Mouse (Mus musculus) limb, embryonic 12.5 days (tissue): Measurements from ENCODE around the gene Slc15a1. TPM values are rescaled to one million over a fixed set of nuclear protein-coding genes. Genes with fewer than 3 reads are reported as not detected.

Experiments used
- ATAC-seq: fragments of 200-750 bp; cut with Nextera tagmentation; 2 replicates; pipeline ENCODE4 v1.8.0; 2017; ENCODE audit warnings: low read depth, moderate TSS enrichment; ENCODE audit not compliant: insufficient number of reproducible peaks, insufficient read depth, low FRiP score, low TSS enrichment
- H3K27ac ChIP-seq: fragments of 300-500 bp; sonication (generic); 2 replicates; pipeline ENCODE4 v1.5.1; 2016; ENCODE audit warnings: mild to moderate bottlenecking, moderate library complexity
- H3K27me3 ChIP-seq: fragments of 300-500 bp; sonication (generic); 2 replicates; pipeline ENCODE4 v1.6.1; 2016; ENCODE audit warnings: mild to moderate bottlenecking, moderate library complexity
- H3K36me3 ChIP-seq: fragments of 300-500 bp; sonication (generic); 2 replicates; pipeline ENCODE4 v1.6.1; 2016; ENCODE audit warnings: mild to moderate bottlenecking, moderate library complexity
- H3K4me1 ChIP-seq: fragments of 300-500 bp; sonication (generic); replicated peaks from 2 replicates; pipeline ENCODE4 v1.6.1; 2016
- H3K4me2 ChIP-seq: fragments of 300-500 bp; sonication (generic); 2 replicates; pipeline ENCODE4 v1.6.1; 2016; ENCODE audit warnings: mild to moderate bottlenecking, moderate library complexity
- H3K4me3 ChIP-seq: fragments of 300-500 bp; sonication (generic); replicated peaks from 2 replicates; pipeline ENCODE4 v1.5.1; 2016; ENCODE audit warnings: mild to moderate bottlenecking
- H3K9ac ChIP-seq: fragments of 300-500 bp; sonication (generic); replicated peaks from 2 replicates; pipeline ENCODE4 v1.6.1; 2016; ENCODE audit warnings: mild to moderate bottlenecking, moderate library complexity
- H3K9me3 ChIP-seq: fragments of 300-500 bp; sonication (generic); 2 replicates; pipeline ENCODE4 v1.6.1; 2016; ENCODE audit warnings: mild to moderate bottlenecking, moderate library complexity
- WGBS: fragments of 180-500 bp; shearing (Covaris S2); methylation state at CpG from one replicate; pipeline ENCODE4 v1.1.7; 2016; 5-methylcytosine and 5-hydroxymethylcytosine counted together
- polyA plus RNA-seq: library from polyadenylated mRNA; unstranded; fragments of >200 nt; fragmentation: Nextera tagmentation; extraction: Ambion mirVana; gene quantifications from 2 replicates; pipeline ENCODE4 v1.2.1, GENCODE M21; 2016

Gene Slc15a1
- not detected in 2 replicates for polyA plus RNA-seq

- Histone ChIP-seq H3K4me2 (peak within 1 kb of the TSS; percentile 42), H3K9ac (no peak within 1 kb of the TSS), H3K4me1 (peaks cover 6% of the 10 kb centered on the region; the same call in 1 of the 2 replicates), H3K27ac (no peak within 1 kb of the TSS), H3K27me3 (peaks cover 65% of the 10 kb centered on the region), H3K4me3 (no peak within 1 kb of the TSS), H3K36me3 (no peaks in the 10 kb centered on the region), H3K9me3 (no peaks in the 10 kb centered on the region)
- 11% methylated on average over 33 of the region's 33 CpGs for WGBS
- no peak for ATAC-seq
Measured at GRCm38 (mm10) chr14:121504781-121505484, at the start of gene Slc15a1. Slc15a1 (minus strand) TSS chr14:121505252.

- Histone ChIP-seq H3K36me3 (peaks cover 6% of the 10 kb centered on the region), H3K27ac (no peak overlapping the region), H3K4me3 (no peak overlapping the region), H3K4me1 (peaks cover 19% of the 10 kb centered on the region), H3K27me3 (peaks cover 8% of the 10 kb centered on the region; the same call in 1 of the 2 replicates), H3K9me3 (no peaks in the 10 kb centered on the region), H3K9ac (no peak overlapping the region), H3K4me2 (no peak overlapping the region)
- no peak for ATAC-seq
Measured at GRCm38 (mm10) chr14:121553785-121554184, 48.7 kb upstream of the Slc15a1 start.

GRCm38 (mm10) chr14:121552586-121552985, 47.5 kb upstream of the Slc15a1 start:
- H3K27ac ChIP-seq = no peak overlapping the region
- no peaks in the 10 kb centered on the region for H3K9me3 ChIP-seq
- 83% methylated on average over 5 of the region's 5 CpGs for WGBS
- no peak overlapping the region for H3K4me3 ChIP-seq
- H3K4me1 ChIP-seq = peaks cover 16% of the 10 kb centered on the region
- ATAC-seq = no peak
- peaks cover 6% of the 10 kb centered on the region for H3K36me3 ChIP-seq
- no peak overlapping the region for H3K4me2 ChIP-seq
- no peak overlapping the region for H3K9ac ChIP-seq
- peaks cover 8% of the 10 kb centered on the region; the same call in 1 of the 2 replicates for H3K27me3 ChIP-seq

GRCm38 (mm10) chr14:121549834-121550233, 44.8 kb upstream of the Slc15a1 start:
- H3K9me3 ChIP-seq = no peaks in the 10 kb centered on the region
- no peak overlapping the region for H3K9ac ChIP-seq
- no peak overlapping the region for H3K4me3 ChIP-seq
- 70% methylated on average over 6 of the region's 6 CpGs for WGBS
- 0 out of 2 replicates have a peak, but pooled peaks cover 10% of the 10 kb centered on the region for H3K4me1 ChIP-seq
- H3K36me3 ChIP-seq = peaks cover 12% of the 10 kb centered on the region
- no peak overlapping the region for H3K27ac ChIP-seq
- no peak overlapping the region for H3K4me2 ChIP-seq
- ATAC-seq = no peak
- H3K27me3 ChIP-seq = peaks cover 5% of the 10 kb centered on the region; the same call in 1 of the 2 replicates

GRCm38 (mm10) chr14:121547745-121548144, 42.7 kb upstream of the Slc15a1 start:
- H3K27me3 ChIP-seq = peaks cover 4% of the 10 kb centered on the region; the same call in 1 of the 2 replicates
- no peak for ATAC-seq
- no peaks in the 10 kb centered on the region for H3K9me3 ChIP-seq
- 0 out of 2 replicates have a peak, but pooled peaks cover 10% of the 10 kb centered on the region for H3K4me1 ChIP-seq
- WGBS = 59% methylated on average over 7 of the region's 7 CpGs
- H3K4me3 ChIP-seq = no peak overlapping the region
- no peak overlapping the region for H3K4me2 ChIP-seq
- peaks cover 12% of the 10 kb centered on the region for H3K36me3 ChIP-seq
- no peak overlapping the region for H3K9ac ChIP-seq
- peak overlapping the region; percentile 37; the same call in 1 of the 2 replicates for H3K27ac ChIP-seq

GRCm38 (mm10) chr14:121546621-121547020, 41.6 kb upstream of the Slc15a1 start:
- Histone ChIP-seq H3K36me3 (peaks cover 12% of the 10 kb centered on the region), H3K9me3 (no peaks in the 10 kb centered on the region), H3K27me3 (no peaks in the 10 kb centered on the region), H3K9ac (no peak overlapping the region), H3K4me3 (no peak overlapping the region), H3K4me2 (no peak overlapping the region), H3K4me1 (0 out of 2 replicates have a peak, but pooled peaks cover 10% of the 10 kb centered on the region), H3K27ac (no peak overlapping the region)
- ATAC-seq = no peak
- WGBS = 92% methylated on average over 5 of the region's 5 CpGs

- H3K9ac ChIP-seq = no peak overlapping the region
- H3K27ac ChIP-seq = no peak overlapping the region
- 87% methylated on average over 14 of the region's 14 CpGs for WGBS
- H3K4me2 ChIP-seq = no peak overlapping the region
- no peaks in the 10 kb centered on the region for H3K27me3 ChIP-seq
- H3K4me1 ChIP-seq = 0 out of 2 replicates have a peak, but pooled peaks cover 10% of the 10 kb centered on the region
- no peaks in the 10 kb centered on the region for H3K9me3 ChIP-seq
- H3K4me3 ChIP-seq = no peak overlapping the region
- ATAC-seq = no peak
- peaks cover 12% of the 10 kb centered on the region for H3K36me3 ChIP-seq
Measured at GRCm38 (mm10) chr14:121545551-121546331, 40.7 kb upstream of the Slc15a1 start.

- no peaks in the 10 kb centered on the region for H3K27me3 ChIP-seq
- ATAC-seq = no peak
- no peak overlapping the region for H3K4me3 ChIP-seq
- no peak overlapping the region for H3K4me2 ChIP-seq
- WGBS = 70% methylated on average over 7 of the region's 7 CpGs
- H3K9ac ChIP-seq = no peak overlapping the region
- H3K36me3 ChIP-seq = peaks cover 5% of the 10 kb centered on the region; the same call in 1 of the 2 replicates
- H3K9me3 ChIP-seq = no peaks in the 10 kb centered on the region
- no peaks in the 10 kb centered on the region for H3K4me1 ChIP-seq
- H3K27ac ChIP-seq = no peak overlapping the region
Measured at GRCm38 (mm10) chr14:121541262-121541661, 36.2 kb upstream of the Slc15a1 start.

GRCm38 (mm10) chr14:121534501-121534900, 29.4 kb upstream of the Slc15a1 start:
- Histone ChIP-seq H3K9me3 (no peaks in the 10 kb centered on the region), H3K36me3 (no peaks in the 10 kb centered on the region), H3K27me3 (peaks cover 7% of the 10 kb centered on the region; the same call in 1 of the 2 replicates), H3K9ac (no peak overlapping the region), H3K4me1 (no peaks in the 10 kb centered on the region), H3K27ac (no peak overlapping the region), H3K4me3 (no peak overlapping the region), H3K4me2 (no peak overlapping the region)
- 89% methylated on average over 3 of the region's 3 CpGs for WGBS
- no peak for ATAC-seq

- H3K27ac ChIP-seq = no peak overlapping the region
- H3K27me3 ChIP-seq = peaks cover 7% of the 10 kb centered on the region; the same call in 1 of the 2 replicates
- no peak for ATAC-seq
- H3K4me1 ChIP-seq = no peaks in the 10 kb centered on the region
- no peaks in the 10 kb centered on the region for H3K36me3 ChIP-seq
- 76% methylated on average over 9 of the region's 9 CpGs for WGBS
- no peak overlapping the region for H3K9ac ChIP-seq
- H3K4me2 ChIP-seq = no peak overlapping the region
- H3K9me3 ChIP-seq = no peaks in the 10 kb centered on the region
- H3K4me3 ChIP-seq = no peak overlapping the region
Measured at GRCm38 (mm10) chr14:121530853-121531252, 25.8 kb upstream of the Slc15a1 start.

- H3K4me1 ChIP-seq = no peaks in the 10 kb centered on the region
- peaks cover 7% of the 10 kb centered on the region; the same call in 1 of the 2 replicates for H3K27me3 ChIP-seq
- no peak overlapping the region for H3K27ac ChIP-seq
- no peak overlapping the region for H3K4me3 ChIP-seq
- no peak for ATAC-seq
- WGBS = 84% methylated on average over 3 of the region's 3 CpGs
- no peaks in the 10 kb centered on the region for H3K36me3 ChIP-seq
- H3K9ac ChIP-seq = no peak overlapping the region
- no peak overlapping the region for H3K4me2 ChIP-seq
- no peaks in the 10 kb centered on the region for H3K9me3 ChIP-seq
Measured at GRCm38 (mm10) chr14:121527883-121528282, 22.8 kb upstream of the Slc15a1 start.
